In genomic region chr13:59177003-59177402, GRCm38 (mm10) we compare ENCODE assay signal across 16 mouse cellular contexts.
DNase-seq lines count a peak whose midpoint lies in the region; ATAC-seq and TF ChIP-seq lines count a peak whose summit lies in the region.
"Had no signal": no experiment of that assay in that cellular context is flagged by ENCODE, and none has a peak within 500 bp of the region (broad histone marks: within the 10 kb centered on the region; RNA-seq: fewer than 3 reads in every experiment).

No protein-coding gene starts in this region.

- no peak overlapping the region for H3K4me2 ChIP-seq in embryonic facial prominence, embryonic 12.5 days (replicated peaks)
- H3K4me2 ChIP-seq in limb, embryonic 13.5 days (replicated peaks) = peak overlapping the region; percentile 43
- H3K4me2 ChIP-seq in hindbrain, embryonic 16.5 days (ENCODE audit: low read length) = no peak overlapping the region
- H3K4me2 ChIP-seq: midbrain, embryonic 12.5 days had no signal

- no peaks in the 10 kb centered on the region for H3K4me1 ChIP-seq in kidney, adult 2 months (ENCODE audit: control insufficient read depth, insufficient read depth, low read length)
- peaks cover 10% of the 10 kb centered on the region; the same call in 1 of the 2 replicates for H3K4me1 ChIP-seq in embryonic facial prominence, embryonic 12.5 days
- H3K4me1 ChIP-seq in limb, embryonic 13.5 days = peaks cover 18% of the 10 kb centered on the region
- H3K4me1 ChIP-seq in hindbrain, embryonic 16.5 days (ENCODE audit: control insufficient read depth, insufficient read depth, low read depth, low read length) = peaks cover 5% of the 10 kb centered on the region

- no peaks in the 10 kb centered on the region for H3K36me3 ChIP-seq in kidney, adult 2 months (ENCODE audit: control insufficient read depth, insufficient read depth, low read length)
- H3K36me3 ChIP-seq in embryonic facial prominence, embryonic 12.5 days = no peaks in the 10 kb centered on the region
- no peaks in the 10 kb centered on the region for H3K36me3 ChIP-seq in limb, embryonic 13.5 days
- no peaks in the 10 kb centered on the region for H3K36me3 ChIP-seq in hindbrain, embryonic 16.5 days (ENCODE audit: control insufficient read depth, insufficient read depth, low read length)
- H3K36me3 ChIP-seq: midbrain, embryonic 12.5 days had no signal

- no peak overlapping the region for H3K27ac ChIP-seq in kidney, adult 2 months (ENCODE audit: insufficient read depth, low read depth, low read length)
- peak overlapping the region; percentile 65; the same call in 1 of the 2 replicates for H3K27ac ChIP-seq in embryonic facial prominence, embryonic 12.5 days
- peak overlapping the region; percentile 56; the same call in 1 of the 2 replicates for H3K27ac ChIP-seq in limb, embryonic 13.5 days
- H3K27ac ChIP-seq in hindbrain, embryonic 16.5 days (ENCODE audit: low read depth, low read length) = no peak overlapping the region
- H3K27ac ChIP-seq: left cerebral cortex, adult 2 months; midbrain, embryonic 12.5 days had no signal

- H3K27me3 ChIP-seq in kidney, adult 2 months (replicated peaks; ENCODE audit: control insufficient read depth, insufficient read depth, low read length) = no peaks in the 10 kb centered on the region
- H3K27me3 ChIP-seq in embryonic facial prominence, embryonic 12.5 days = no peaks in the 10 kb centered on the region
- peaks cover 13% of the 10 kb centered on the region for H3K27me3 ChIP-seq in limb, embryonic 13.5 days
- H3K27me3 ChIP-seq in hindbrain, embryonic 16.5 days (replicated peaks; ENCODE audit: control insufficient read depth, insufficient read depth, low read length) = no peaks in the 10 kb centered on the region
- H3K27me3 ChIP-seq: midbrain, embryonic 12.5 days had no signal

- WGBS in kidney, adult 2 months = 49% methylated on average over 9 of the region's 9 CpGs
- 51% methylated on average over 9 of the region's 9 CpGs for whole genome bisulfite sequencing in embryonic facial prominence, embryonic 12.5 days
- WGBS in limb, embryonic 13.5 days = 21% methylated on average over 9 of the region's 9 CpGs
- 73% methylated on average over 9 of the region's 9 CpGs for WGBS in hindbrain, embryonic 16.5 days

- no peak for TF ChIP-seq CTCF in kidney, adult 2 months (conservative IDR thresholded peaks at IDR 0.05; ENCODE audit: insufficient read depth, insufficient read length, low read depth, low read length)

- no peak for ATAC-seq in embryonic facial prominence, embryonic 12.5 days (ENCODE audit: insufficient number of reproducible peaks, insufficient read depth, low FRiP score, low TSS enrichment)
- ATAC-seq in limb, embryonic 13.5 days (ENCODE audit: low FRiP score, low read depth) = peak; percentile 54; the same call in 1 of the 2 replicates
- ATAC-seq in hindbrain, embryonic 16.5 days = no peak

- H3K4me3 ChIP-seq in kidney, adult 2 months (ENCODE audit: insufficient read depth, low read depth, low read length) = no peak overlapping the region
- no peak overlapping the region for H3K4me3 ChIP-seq in embryonic facial prominence, embryonic 12.5 days
- no peak overlapping the region for H3K4me3 ChIP-seq in limb, embryonic 13.5 days
- no peak overlapping the region for H3K4me3 ChIP-seq in hindbrain, embryonic 16.5 days (ENCODE audit: low read length)
- H3K4me3 ChIP-seq: left cerebral cortex, adult 2 months; midbrain, embryonic 12.5 days had no signal

- TF ChIP-seq POLR2A in kidney, adult 2 months (IDR thresholded peaks at IDR 0.05; ENCODE audit: low read depth, low read length) = no peak

- DNase-seq in kidney, adult 2 months = peak; percentile 3
- DNase-seq in kidney, adult 18-20 months = no peak
- peak; percentile 26 for DNase-seq in hindlimb bud, embryonic 11.5 days (ENCODE audit: extremely low spot score, low read depth, low spot score)
- DNase-seq in thymus, postnatal 10 days (ENCODE audit: low spot score in 2 of 2) = no peak
- no peak for DNase-seq in right cerebral cortex, adult 2 months (ENCODE audit: low spot score in 2 of 2)
- DNase-seq: adrenal gland, postnatal 25 days; B cell, adult 2 months; cerebellum, adult 2 months; heart, adult 18-20 months; lung, adult 18-20 months; lung, postnatal 4 days had no signal

- H3K9ac ChIP-seq in embryonic facial prominence, embryonic 12.5 days = no peak overlapping the region
- no peak overlapping the region for H3K9ac ChIP-seq in limb, embryonic 13.5 days
- H3K9ac ChIP-seq in hindbrain, embryonic 16.5 days (ENCODE audit: low read depth, low read length) = no peak overlapping the region
- H3K9ac ChIP-seq: midbrain, embryonic 12.5 days had no signal

- H3K9me3 ChIP-seq in embryonic facial prominence, embryonic 12.5 days = no peaks in the 10 kb centered on the region
- H3K9me3 ChIP-seq in limb, embryonic 13.5 days = no peaks in the 10 kb centered on the region
- H3K9me3 ChIP-seq in hindbrain, embryonic 16.5 days (ENCODE audit: control insufficient read depth, low read length) = no peaks in the 10 kb centered on the region
- H3K9me3 ChIP-seq: midbrain, embryonic 12.5 days had no signal

Comparison
In these comparisons a context has a peak if more than half of its experiments do, and no peak if none do; other contexts are left out.
1. DNase-seq: peak in kidney, adult 2 months (single experiment) and hindlimb bud, embryonic 11.5 days (single experiment); none in kidney, adult 18-20 months (single experiment), thymus, postnatal 10 days (0 of 2) and right cerebral cortex, adult 2 months (0 of 2).
2. H3K27ac ChIP-seq: peak in embryonic facial prominence, embryonic 12.5 days (single experiment) and limb, embryonic 13.5 days (single experiment); none in kidney, adult 2 months (single experiment) and hindbrain, embryonic 16.5 days (single experiment).